Mouse (Mus musculus): ENCODE measurements around the gene Gkn2. TPM values are rescaled to one million over a fixed set of nuclear protein-coding genes. Genes with fewer than 3 reads are reported as not detected.

Gene Gkn2
- total and polyA plus RNA-seq, 2 experiments, result not detected

- H3K27me3 ChIP-seq (ENCODE audit: control insufficient read depth, insufficient read depth, low read length), result peaks cover 7% of the 10 kb centered on the region; the same call in 1 of the 2 replicates
- no peak overlapping the region for H3K27ac ChIP-seq (replicated peaks; ENCODE audit: insufficient read depth, low read depth, low read length)
- H3K9ac ChIP-seq (ENCODE audit: low read depth, low read length), result no peak overlapping the region
- TF ChIP-seq POLR2A (IDR thresholded peaks at IDR 0.05; ENCODE audit: extremely low read depth, insufficient read depth, low read length) (no peak), CTCF (IDR thresholded peaks at IDR 0.05; ENCODE audit: low read depth, low read length) (no peak)
- WGBS, result 48% methylated on average over 11 of the region's 11 CpGs
- no peak overlapping the region for H3K4me3 ChIP-seq (ENCODE audit: insufficient read depth, low read depth, low read length)
- H3K79me2 ChIP-seq (ENCODE audit: control insufficient read depth, insufficient read depth, low read length), result no peaks in the 10 kb centered on the region
- H3K36me3 ChIP-seq (ENCODE audit: control insufficient read depth, insufficient read depth, low read length), result no peaks in the 10 kb centered on the region
- DNase-seq (ENCODE audit: extremely low read depth, low read depth, low spot score), result no peak
- H3K4me1 ChIP-seq (ENCODE audit: control insufficient read depth, insufficient read depth, low read length), result peaks cover 3% of the 10 kb centered on the region; the same call in 1 of the 2 replicates
Measured at GRCm38 (mm10) chr6:87334361-87335090, 38.6 kb upstream of the Gkn2 start.

- Histone ChIP-seq H3K27me3 (ENCODE audit: control insufficient read depth, insufficient read depth, low read length) (peaks cover 7% of the 10 kb centered on the region; the same call in 1 of the 2 replicates), H3K9ac (ENCODE audit: low read depth, low read length) (peak within 1 kb of the TSS; percentile 63), H3K36me3 (ENCODE audit: control insufficient read depth, insufficient read depth, low read length) (no peaks in the 10 kb centered on the region), H3K4me3 (ENCODE audit: insufficient read depth, low read depth, low read length) (peak within 1 kb of the TSS; percentile 64), H3K27ac (replicated peaks; ENCODE audit: insufficient read depth, low read depth, low read length) (no peak within 1 kb of the TSS), H3K79me2 (ENCODE audit: control insufficient read depth, insufficient read depth, low read length) (no peaks in the 10 kb centered on the region), H3K4me1 (ENCODE audit: control insufficient read depth, insufficient read depth, low read length) (peaks cover 3% of the 10 kb centered on the region; the same call in 1 of the 2 replicates)
- 3% methylated on average over 54 of the region's 54 CpGs for WGBS
- TF ChIP-seq POLR2A (IDR thresholded peaks at IDR 0.05; ENCODE audit: extremely low read depth, insufficient read depth, low read length) (no peak), CTCF (IDR thresholded peaks at IDR 0.05; ENCODE audit: low read depth, low read length) (peak; percentile 47)
- peak; percentile 10 for DNase-seq (ENCODE audit: extremely low read depth, low read depth, low spot score)
Measured at GRCm38 (mm10) chr6:87335091-87335934, 37.8 kb upstream of the Gkn2 start, which contains the start of gene Antxr1. Antxr1 (minus strand) TSS chr6:87335821.

DNA sequence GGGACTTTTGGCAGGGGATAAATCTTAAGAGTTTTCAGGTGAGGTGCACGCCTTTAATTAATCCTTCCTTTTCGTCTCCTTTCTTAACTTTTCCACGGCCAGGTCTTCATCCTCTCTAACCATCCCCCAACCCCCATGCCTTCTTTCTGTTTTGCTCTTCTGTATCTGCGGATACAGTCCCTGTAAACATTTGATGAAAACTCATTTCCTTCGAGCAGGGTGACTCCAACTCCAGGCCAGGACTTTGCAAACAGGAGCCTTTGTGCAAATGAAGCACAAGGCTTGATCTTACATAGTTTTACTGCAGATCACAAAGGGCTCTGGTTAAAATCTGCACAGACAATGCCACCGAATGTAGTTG is 37.2 kb upstream of the Gkn2 start:
- Histone ChIP-seq H3K79me2 (ENCODE audit: control insufficient read depth, insufficient read depth, low read length) (no peaks in the 10 kb centered on the region), H3K27me3 (ENCODE audit: control insufficient read depth, insufficient read depth, low read length) (peaks cover 7% of the 10 kb centered on the region; the same call in 1 of the 2 replicates), H3K9ac (ENCODE audit: low read depth, low read length) (no peak overlapping the region), H3K36me3 (ENCODE audit: control insufficient read depth, insufficient read depth, low read length) (no peaks in the 10 kb centered on the region), H3K4me1 (ENCODE audit: control insufficient read depth, insufficient read depth, low read length) (peaks cover 3% of the 10 kb centered on the region; the same call in 1 of the 2 replicates), H3K4me3 (ENCODE audit: insufficient read depth, low read depth, low read length) (no peak overlapping the region), H3K27ac (replicated peaks; ENCODE audit: insufficient read depth, low read depth, low read length) (no peak overlapping the region)
- no peak for DNase-seq (ENCODE audit: extremely low read depth, low read depth, low spot score)
- WGBS, result 35% methylated on average over 6 of the region's 6 CpGs
- TF ChIP-seq CTCF (IDR thresholded peaks at IDR 0.05; ENCODE audit: low read depth, low read length) (no peak), POLR2A (IDR thresholded peaks at IDR 0.05; ENCODE audit: extremely low read depth, insufficient read depth, low read length) (no peak)

DNA sequence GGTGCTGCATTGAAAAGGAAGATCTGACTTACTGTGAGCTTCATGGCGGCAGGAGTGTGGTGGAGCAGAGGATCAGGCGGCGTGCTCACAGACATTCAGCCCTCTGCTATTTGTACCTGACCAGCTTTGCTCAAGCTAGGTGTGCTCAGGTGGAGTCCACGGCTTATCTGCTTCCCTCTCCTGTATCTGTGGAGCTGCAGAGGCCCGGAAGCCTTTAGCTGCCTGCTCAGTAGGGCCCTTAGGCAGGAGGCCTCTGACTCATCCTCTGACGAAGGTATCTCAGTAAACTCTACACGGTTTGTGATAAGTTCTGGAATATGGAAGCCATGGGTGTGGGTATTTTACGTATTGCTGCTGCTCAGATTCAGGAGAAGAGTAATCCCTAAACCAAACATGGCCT is 22.3 kb upstream of the Gkn2 start, which contains the start of gene Gkn1:
TSS of gene Gkn1 (minus strand) at position 114 of the 400 bp plus-strand sequence.
- H3K36me3 ChIP-seq (ENCODE audit: control insufficient read depth, insufficient read depth, low read length), result no peaks in the 10 kb centered on the region
- H3K9ac ChIP-seq (ENCODE audit: low read depth, low read length), result no peak within 1 kb of the TSS
- no peak for DNase-seq (ENCODE audit: extremely low read depth, low read depth, low spot score)
- WGBS, result 80% methylated on average over 8 of the region's 8 CpGs
- TF ChIP-seq CTCF (IDR thresholded peaks at IDR 0.05; ENCODE audit: low read depth, low read length) (no peak), POLR2A (IDR thresholded peaks at IDR 0.05; ENCODE audit: extremely low read depth, insufficient read depth, low read length) (no peak)
- no peak within 1 kb of the TSS for H3K4me3 ChIP-seq (ENCODE audit: insufficient read depth, low read depth, low read length)
- H3K27ac ChIP-seq (replicated peaks; ENCODE audit: insufficient read depth, low read depth, low read length), result no peak within 1 kb of the TSS
- 0 out of 2 replicates have a peak, but pooled peaks cover 2% of the 10 kb centered on the region for H3K27me3 ChIP-seq (ENCODE audit: control insufficient read depth, insufficient read depth, low read length)
- no peaks in the 10 kb centered on the region for H3K4me1 ChIP-seq (ENCODE audit: control insufficient read depth, insufficient read depth, low read length)
- no peaks in the 10 kb centered on the region for H3K79me2 ChIP-seq (ENCODE audit: control insufficient read depth, insufficient read depth, low read length)

DNA sequence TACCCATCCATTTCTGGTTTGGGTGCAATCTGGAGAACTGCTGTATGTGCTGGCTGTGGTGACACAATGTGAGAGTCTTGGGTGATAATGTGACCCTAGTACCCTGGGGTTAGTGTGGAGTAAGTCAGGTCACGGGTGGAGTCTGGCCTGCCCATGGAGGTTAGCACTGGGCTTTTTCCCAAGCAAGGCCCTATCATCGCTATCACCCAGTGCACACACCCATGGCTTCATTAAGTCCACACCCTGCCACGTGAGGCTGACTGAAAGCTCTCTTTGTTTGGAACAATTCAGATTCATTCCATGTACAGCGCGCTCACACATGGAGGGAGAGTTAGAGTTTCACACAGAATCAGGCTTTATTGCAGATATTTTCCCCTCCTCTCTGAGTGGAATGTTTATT is 18.7 kb upstream of the Gkn2 start:
- TF ChIP-seq POLR2A (IDR thresholded peaks at IDR 0.05; ENCODE audit: extremely low read depth, insufficient read depth, low read length) (no peak), CTCF (IDR thresholded peaks at IDR 0.05; ENCODE audit: low read depth, low read length) (no peak)
- H3K79me2 ChIP-seq (ENCODE audit: control insufficient read depth, insufficient read depth, low read length), result no peaks in the 10 kb centered on the region
- no peak overlapping the region for H3K9ac ChIP-seq (ENCODE audit: low read depth, low read length)
- no peak overlapping the region for H3K4me3 ChIP-seq (ENCODE audit: insufficient read depth, low read depth, low read length)
- H3K4me1 ChIP-seq (ENCODE audit: control insufficient read depth, insufficient read depth, low read length), result no peaks in the 10 kb centered on the region
- no peaks in the 10 kb centered on the region for H3K36me3 ChIP-seq (ENCODE audit: control insufficient read depth, insufficient read depth, low read length)
- no peaks in the 10 kb centered on the region for H3K27me3 ChIP-seq (ENCODE audit: control insufficient read depth, insufficient read depth, low read length)
- DNase-seq (ENCODE audit: extremely low read depth, low read depth, low spot score), result no peak
- H3K27ac ChIP-seq (replicated peaks; ENCODE audit: insufficient read depth, low read depth, low read length), result no peak overlapping the region
- WGBS, result 84% methylated on average over 5 of the region's 5 CpGs
